Mouse (Mus musculus) Patski (cell line): ENCODE results near the gene Uroc1. TPM values are rescaled to one million over a fixed set of nuclear protein-coding genes. Genes with fewer than 3 reads are reported as not detected.

Experiments
- ATAC-seq: fragments of 100-300 bp; one replicate; pipeline ENCODE4 v1.8.0; 2021
- CTCF ChIA-PET: fragments of 350-600 bp; sonication (Branson Sonifier 250); formaldehyde crosslinking; loops from one replicate; lab custom pipeline; 2022; ENCODE audit warnings: inconsistent platforms; lab: Charles Lee
- POLR2A ChIA-PET: fragments of 350-600 bp; sonication (Branson Sonifier 250); formaldehyde crosslinking; loops from one replicate; lab custom pipeline; 2022; ENCODE audit warnings: antibody characterized with exemption, inconsistent platforms; lab: Charles Lee
- DNase-seq: peaks from one replicate; pipeline ENCODE4 v3.0.0-alpha.2; 2011; ENCODE audit warnings: low read depth, low spot score
- H3K27me3 ChIP-seq: fragments of 371-371 bp; one replicate; pipeline ENCODE4 v1.5.1; 2021
- CTCF ChIP-seq: fragments of 100-300 bp; IDR thresholded peaks from one replicate; pipeline ENCODE4 v1.5.1; 2021
- in situ Hi-C: fragments of 300-500 bp; cut with MboI; formaldehyde crosslinking; loops from 3 replicates; pipeline ENCODE4 v1.11.1; 2018; ENCODE audit warnings: low pct_unique_long_range_greater_than_20kb, mixed read lengths
- polyA plus RNA-seq: library from polyadenylated mRNA; unstranded; gene quantifications from one replicate; pipeline ENCODE4 v1.2.3, GENCODE M21; 2021

Uroc1 gene
- 0.39 TPM for polyA plus RNA-seq

DNA sequence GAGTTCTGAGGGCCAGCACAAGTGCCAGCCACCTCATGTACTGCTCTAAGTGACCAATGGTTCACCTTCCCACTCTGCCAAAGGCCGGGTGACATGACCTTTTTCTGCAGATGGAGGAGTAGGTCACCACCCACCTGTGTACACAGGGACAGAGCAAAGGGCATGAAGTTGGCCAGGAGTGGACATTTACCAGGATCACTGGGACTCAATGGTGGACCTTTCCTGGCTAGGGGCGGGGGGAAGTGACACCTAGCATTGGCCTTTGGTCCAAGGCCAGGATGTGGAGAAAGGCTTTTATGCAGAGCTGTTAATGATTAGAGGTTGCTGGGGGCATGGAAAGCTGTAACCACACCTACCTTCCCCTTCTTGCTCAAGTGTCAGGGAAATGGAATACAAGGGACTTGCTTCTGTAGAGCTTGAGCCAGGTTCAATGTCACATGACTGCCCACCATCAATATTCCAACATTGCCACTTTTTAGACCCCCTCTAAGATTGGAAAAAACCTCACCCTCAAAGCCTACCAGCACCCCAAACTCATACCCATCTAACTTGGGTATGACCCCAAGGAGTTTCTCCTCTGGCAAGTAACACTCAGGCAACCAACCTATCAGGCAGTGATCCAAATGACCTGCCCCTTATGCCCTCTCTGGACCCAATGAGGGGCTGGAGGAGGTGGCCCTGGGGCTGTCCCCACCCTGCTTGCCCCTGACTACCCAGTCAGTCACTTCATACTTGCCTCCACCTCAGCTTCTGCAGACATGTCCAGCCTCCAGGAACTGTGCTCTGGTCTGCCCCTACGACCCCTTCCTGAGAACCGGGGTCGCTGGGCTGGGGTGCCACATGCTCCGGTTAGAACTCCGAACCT is at the start of gene Uroc1:
TSS of gene Uroc1 (plus strand) at position 724 of the 865 bp plus-strand sequence.
- in situ Hi-C loops: no loop called here
- ChIA-PET POLR2A (no interaction called here), CTCF (interaction anchor here (1.2 to 1.3 kb wide), 2 partner anchors 18 to 49 kb away, joined by 3 read pairs; no protein-coding TSS in a partner anchor)
- ATAC-seq: no peak
- no peaks in the 10 kb centered on the region for H3K27me3 ChIP-seq
- no peak for TF ChIP-seq CTCF
- DNase-seq: no peak

DNA sequence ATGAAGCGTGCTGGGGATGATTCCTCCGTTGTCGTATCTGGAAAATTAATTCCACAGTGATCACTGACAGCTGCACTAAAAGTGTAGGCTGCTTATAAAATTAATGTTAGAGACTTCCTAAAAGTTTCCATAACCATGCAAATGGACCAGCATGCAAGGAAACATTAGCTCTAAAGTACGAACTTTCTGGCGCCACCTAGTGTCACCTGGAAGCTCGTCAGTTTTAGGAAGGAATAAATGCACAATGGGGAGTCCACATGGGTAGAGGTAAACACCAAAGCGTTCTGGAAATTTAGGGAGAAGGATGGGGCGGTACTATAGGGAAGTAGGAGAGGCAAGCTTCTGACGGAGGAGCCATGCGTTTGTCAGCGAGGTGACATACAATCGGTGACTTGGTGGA is 44.8 kb upstream of the Uroc1 start:
- peak; percentile 65 for TF ChIP-seq CTCF
- no peaks in the 10 kb centered on the region for H3K27me3 ChIP-seq
- DNase-seq (no peak), ATAC-seq (no peak)
- ChIA-PET POLR2A (no interaction called here), CTCF (interaction anchor here (0.6 to 2.1 kb wide), 8 partner anchors 12 to 615 kb away, joined by 3 to 7 read pairs (median 4); no protein-coding TSS in a partner anchor)
- in situ Hi-C loops: no loop called here

DNA sequence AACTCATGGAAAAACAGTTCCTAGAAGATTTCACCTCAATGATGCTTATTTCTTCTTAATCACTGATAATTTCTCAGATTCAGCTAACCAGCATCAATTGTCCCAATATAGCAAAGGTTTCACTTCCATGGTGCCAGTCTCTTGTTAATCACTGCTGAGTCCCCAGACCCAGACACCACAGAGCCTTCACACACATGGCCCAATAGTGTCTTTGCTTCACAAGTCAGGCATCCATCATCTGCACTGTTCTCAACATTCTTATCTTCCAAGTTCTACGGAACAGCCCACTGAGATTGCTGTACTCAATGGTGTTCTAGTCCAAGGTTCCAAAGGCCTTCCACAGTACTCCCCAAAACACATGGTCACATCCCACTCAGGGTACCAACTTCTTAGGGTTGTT is 32.2 kb upstream of the Uroc1 start, which contains the start of gene BC048671:
TSS of gene BC048671 (plus strand) at position 301 of the 400 bp plus-strand sequence.
- POLR2A ChIA-PET: no interaction called here

DNA sequence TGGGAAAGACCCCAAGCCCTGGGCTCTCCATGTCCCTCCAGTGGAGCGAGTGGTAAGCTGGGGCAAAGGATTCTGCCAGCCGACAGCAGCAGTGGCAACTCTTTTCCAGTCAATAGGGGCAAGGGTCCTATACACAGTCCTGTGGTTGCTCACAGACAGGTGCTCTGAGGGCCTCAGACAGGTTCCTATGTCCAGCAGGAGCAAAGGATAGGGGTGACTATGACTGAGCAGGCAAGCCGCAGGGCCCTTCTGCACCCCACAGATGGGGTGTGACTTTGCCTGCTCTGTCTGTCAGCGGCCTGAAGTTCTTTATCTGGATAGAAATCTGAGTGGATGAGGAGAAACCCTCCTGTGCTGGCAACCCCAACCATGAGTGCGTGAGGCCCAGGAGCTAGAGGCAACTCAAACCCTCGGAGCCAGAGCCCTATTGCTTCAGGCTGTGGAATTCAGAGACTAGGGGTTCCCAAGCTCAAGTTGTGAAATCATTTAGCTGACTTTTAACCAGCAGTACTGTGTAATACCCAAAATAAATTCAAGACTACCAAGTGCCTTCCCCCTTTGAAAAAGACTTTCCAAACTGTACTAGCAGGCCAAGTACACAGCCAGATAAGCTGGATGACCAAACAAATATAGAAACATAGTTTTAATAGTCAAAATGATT is 26.6 kb upstream of the Uroc1 start:
- TF ChIP-seq CTCF: no peak
- ChIA-PET POLR2A (no interaction called here), CTCF (interaction anchor here (1.8 to 2.6 kb wide), 2 partner anchors 18 to 626 kb away, joined by 4 to 9 read pairs; no protein-coding TSS in a partner anchor)
- no peaks in the 10 kb centered on the region for H3K27me3 ChIP-seq
- DNase-seq (no peak), ATAC-seq (no peak)
- in situ Hi-C loops: no loop called here

More for the DNA sequence above, 32.2 kb upstream of the Uroc1 start, which contains the start of gene BC048671:
- in situ Hi-C loops: no loop called here
- ATAC-seq (no peak), DNase-seq (no peak)
- CTCF ChIA-PET: interaction anchor here (1.0 kb wide), 1 partner anchor 26 kb away, joined by 3 read pairs; no protein-coding TSS in a partner anchor
- TF ChIP-seq CTCF: no peak
- H3K27me3 ChIP-seq: no peaks in the 10 kb centered on the region

DNA sequence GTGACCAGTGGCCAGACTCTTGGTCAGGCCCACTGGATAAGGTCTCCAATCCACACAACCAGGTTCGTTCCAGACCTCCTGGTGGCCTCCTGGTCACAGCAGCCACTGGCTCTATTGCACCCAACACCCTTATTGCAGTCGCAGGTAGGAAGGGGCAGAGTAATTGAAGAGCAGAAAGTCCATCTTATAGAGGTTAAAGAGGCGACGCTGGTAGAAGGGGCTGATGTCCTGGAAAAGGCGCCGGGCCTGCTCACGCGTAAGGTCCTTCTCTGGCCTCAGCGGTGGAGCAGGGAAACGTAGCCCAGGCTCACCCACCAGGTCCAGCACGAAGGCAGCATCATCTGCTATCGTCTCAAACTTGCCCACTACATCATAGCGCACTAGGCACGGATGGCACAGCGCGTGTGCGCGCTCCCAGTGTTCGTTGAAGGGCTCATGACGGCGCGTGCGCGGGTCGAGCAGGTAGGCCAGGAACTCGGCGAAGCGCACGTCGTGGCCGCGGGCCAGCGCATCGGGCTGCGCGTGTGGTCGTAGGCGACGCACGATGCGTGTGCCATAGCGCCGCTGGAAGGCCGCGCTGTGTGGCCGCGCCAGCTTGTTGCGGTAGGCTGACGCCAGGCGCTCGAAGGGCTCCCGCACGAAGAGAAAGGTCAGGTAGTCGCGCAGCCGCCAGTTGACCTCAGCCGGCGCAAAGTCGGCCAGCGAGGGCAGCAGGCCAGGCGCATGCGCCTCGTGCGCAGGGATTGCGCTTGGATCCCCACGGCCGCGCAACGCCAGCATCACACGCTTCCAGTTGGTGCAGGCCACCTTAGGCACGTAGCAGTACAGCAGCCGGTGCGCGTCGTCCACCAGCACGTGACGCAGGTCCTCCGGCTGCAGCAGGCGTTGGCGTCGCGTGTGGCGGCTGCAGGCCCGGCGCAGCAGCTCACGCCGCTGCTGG is 24.0 kb upstream of the Uroc1 start:
- ATAC-seq: no peak

DNA sequence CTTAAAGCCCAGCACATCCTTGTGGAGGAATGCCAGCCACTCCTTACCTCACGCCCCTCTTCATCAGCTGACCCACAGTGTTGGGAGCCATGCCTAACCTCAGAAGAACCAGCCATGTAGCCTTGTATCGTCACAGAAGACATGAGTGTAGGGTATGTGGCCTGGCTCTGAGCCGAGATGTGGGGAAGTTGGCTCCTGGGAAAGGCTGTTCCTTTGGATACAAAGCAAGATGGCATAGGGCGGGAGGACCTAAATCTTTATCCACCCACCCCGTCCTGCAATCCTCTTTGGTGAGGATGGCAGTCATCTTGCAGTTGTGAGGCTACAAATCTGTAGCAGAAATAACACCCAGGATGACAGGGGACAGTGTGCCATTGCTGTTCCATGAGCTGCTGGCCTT is 17.1 kb upstream of the Uroc1 start:
- in situ Hi-C loops: no loop called here
- DNase-seq (no peak), ATAC-seq (no peak)
- POLR2A ChIA-PET: no interaction called here
- TF ChIP-seq CTCF: no peak
- CTCF ChIA-PET: no interaction called here
- no peaks in the 10 kb centered on the region for H3K27me3 ChIP-seq

More for the DNA sequence above, 24.0 kb upstream of the Uroc1 start:
- POLR2A ChIA-PET: no interaction called here
- no peaks in the 10 kb centered on the region for H3K27me3 ChIP-seq
- DNase-seq: no peak
- CTCF ChIA-PET: no interaction called here
- in situ Hi-C loops: no loop called here
- no peak for TF ChIP-seq CTCF

DNA sequence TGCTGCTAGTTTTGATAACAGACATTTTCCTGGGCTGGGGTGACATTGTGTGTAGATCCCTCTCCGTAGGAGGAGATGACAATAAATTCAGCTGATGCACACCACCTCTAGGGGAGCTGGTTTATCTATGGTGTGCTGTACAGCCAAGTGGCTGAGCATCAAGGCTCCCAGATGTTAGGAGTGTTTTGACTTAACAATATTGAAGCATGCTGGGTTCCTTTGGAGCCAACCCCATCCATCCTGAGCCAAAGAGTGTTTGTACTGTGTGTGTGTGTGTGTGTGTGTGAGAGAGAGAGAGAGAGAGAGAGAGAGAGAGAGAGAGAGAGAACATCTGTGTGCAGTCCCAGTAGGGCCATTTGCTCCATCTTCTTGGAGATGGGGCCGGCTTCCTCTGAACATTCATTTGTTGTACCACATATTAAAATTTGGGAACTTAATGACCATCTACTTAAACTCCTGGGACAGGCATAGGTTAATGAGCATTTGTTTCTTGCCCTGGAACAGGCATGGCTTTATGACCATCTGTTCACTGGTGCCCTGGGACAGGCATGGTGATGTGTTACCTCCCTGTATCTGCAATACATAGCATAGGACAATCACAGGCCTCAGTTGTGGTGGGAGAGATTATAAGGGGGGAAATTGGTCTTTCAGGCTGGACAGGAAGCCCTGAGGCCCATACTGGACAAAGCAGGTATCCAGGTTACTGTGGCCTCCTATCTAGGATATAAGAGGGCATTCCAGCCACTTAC is 15.4 kb upstream of the Uroc1 start:
- ChIA-PET POLR2A (no interaction called here), CTCF (no interaction called here)
- TF ChIP-seq CTCF: no peak
- in situ Hi-C loops: no loop called here
- H3K27me3 ChIP-seq: no peaks in the 10 kb centered on the region
- ATAC-seq (no peak), DNase-seq (no peak)

DNA sequence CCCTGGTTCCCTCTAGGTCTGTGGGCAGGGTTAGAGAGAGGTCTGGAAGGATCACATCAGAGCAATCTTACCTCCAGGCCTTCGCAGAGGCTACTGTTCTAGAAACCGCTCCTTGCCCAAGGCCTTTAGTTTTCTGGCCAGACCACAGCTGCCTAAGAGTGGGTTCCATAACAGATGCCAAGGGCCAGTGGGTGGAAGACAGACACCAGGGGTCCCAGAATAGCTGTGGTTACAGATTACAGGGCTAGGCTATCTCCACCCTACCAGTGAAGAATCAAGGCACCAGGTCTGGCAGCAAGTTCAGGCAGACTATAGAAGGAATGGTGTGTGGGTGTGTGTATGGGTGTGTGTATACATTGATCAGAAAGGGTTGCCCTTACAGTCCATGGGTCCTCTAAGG is 14.1 kb upstream of the Uroc1 start:
- ChIA-PET POLR2A (no interaction called here), CTCF (no interaction called here)
- in situ Hi-C loops: no loop called here
- no peaks in the 10 kb centered on the region for H3K27me3 ChIP-seq
- no peak for TF ChIP-seq CTCF
- ATAC-seq (no peak), DNase-seq (no peak)

DNA sequence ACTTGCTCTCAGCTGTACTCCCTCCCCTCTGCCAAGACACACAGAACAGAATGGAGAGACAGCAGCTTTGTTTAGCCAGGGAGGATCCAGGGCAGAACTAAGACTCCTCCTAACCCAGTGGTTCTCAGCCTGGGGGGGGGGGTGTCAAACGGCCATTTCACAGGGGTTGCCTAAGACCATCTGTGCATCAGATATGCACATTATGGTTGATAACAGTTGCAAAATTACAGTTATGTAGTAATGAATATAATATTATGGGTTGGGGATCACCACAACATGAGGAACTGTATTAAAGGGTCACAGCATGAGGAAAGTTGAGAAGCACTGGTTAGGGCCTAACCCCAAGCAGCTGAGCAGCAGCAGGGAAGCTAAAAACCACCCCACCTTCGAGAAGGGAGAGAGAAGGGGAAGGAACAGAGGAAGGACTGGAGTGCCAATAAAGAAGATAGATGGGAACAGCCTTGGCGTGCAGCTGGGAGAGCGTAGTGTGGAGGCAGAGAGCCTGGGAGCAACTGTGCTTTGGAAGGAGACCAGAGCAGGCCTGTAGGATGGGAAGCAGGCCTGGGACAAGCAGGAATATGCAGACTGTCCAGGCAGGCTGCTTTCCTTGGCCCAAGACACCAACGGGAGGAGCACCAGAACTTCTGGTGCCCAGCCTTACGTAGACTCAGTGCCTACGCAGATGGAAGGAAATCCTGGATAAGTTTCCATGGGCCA is 13.5 kb upstream of the Uroc1 start:
- DNase-seq (no peak), ATAC-seq (no peak)
- CTCF ChIA-PET: interaction anchor here (0.8 kb wide), 1 partner anchor 39 kb away, joined by 3 read pairs; no protein-coding TSS in a partner anchor
- in situ Hi-C loops: loop anchor here (10.0 kb wide), 1 partner anchor 635 kb away; no protein-coding TSS in a partner anchor
- H3K27me3 ChIP-seq: no peaks in the 10 kb centered on the region
- POLR2A ChIA-PET: no interaction called here
- TF ChIP-seq CTCF: no peak
